Mouse (Mus musculus) urinary bladder, adult 2 months (tissue): ENCODE measurements around the gene Cp. TPM values are rescaled to one million over a fixed set of nuclear protein-coding genes. Genes with fewer than 3 reads are reported as not detected.

Experiments used
- polyA plus RNA-seq: library from polyadenylated mRNA; depleted of rRNA; stranded (reverse); fragments of >200 nt; gene quantifications from 2 replicates; pipeline ENCODE4 v1.2.3, GENCODE M21; 2012; rRNA removed

Cp gene
- polyA plus RNA-seq, 1 experiment = 11.2 TPM

Other genes with a start within 250 kb of the Cp start
- 14.0 and 18.9 TPM in 2 replicates for gene Hps3, start 78.3 kb downstream of the Cp start, polyA plus RNA-seq
- 17.4 and 18.1 TPM in 2 replicates for gene Hltf, start 100.8 kb downstream of the Cp start, polyA plus RNA-seq
- 45.2 and 52.0 TPM in 2 replicates for gene Gyg, start 198.3 kb downstream of the Cp start, polyA plus RNA-seq